Mouse (Mus musculus): Measurements from ENCODE around the gene Akap6. TPM values are rescaled to one million over a fixed set of nuclear protein-coding genes. Genes with fewer than 3 reads are reported as not detected.

Gene Akap6
- polyA plus RNA-seq, 1 experiment from 2014 or later: 0.04 TPM

DNA sequence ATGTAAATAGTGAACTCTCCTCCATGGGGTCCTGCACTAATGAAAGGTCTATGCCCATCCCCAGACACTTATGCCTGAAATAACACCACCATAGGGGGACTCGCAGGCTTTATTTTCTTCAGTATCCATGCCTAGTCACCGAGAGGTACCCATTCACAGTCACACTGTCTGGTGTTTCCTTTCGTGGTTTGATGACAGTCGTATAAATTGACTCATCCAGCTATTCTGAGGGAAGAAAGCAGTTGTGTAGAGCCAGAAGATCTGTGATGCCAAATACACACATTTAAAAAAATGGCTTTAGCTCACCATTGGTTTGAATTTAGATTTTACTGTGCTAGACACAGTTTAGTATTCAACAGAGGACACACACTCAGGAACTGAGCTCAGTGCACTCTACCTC lies 147.8 kb downstream of the Akap6 start:
- H3K4me2 ChIP-seq (ENCODE audit: low read depth, low read length): no peak overlapping the region
- 45% methylated on average over 4 of the region's 4 CpGs for WGBS (ENCODE audit: insufficient replicate concordance)
- H3K9ac ChIP-seq (ENCODE audit: low read depth, low read length): no peak overlapping the region
- H3K27me3 ChIP-seq (ENCODE audit: control insufficient read depth, insufficient read depth, low read depth, low read length): no peaks in the 10 kb centered on the region
- no peak overlapping the region for H3K4me3 ChIP-seq (ENCODE audit: low read depth, low read length)
- H3K36me3 ChIP-seq (ENCODE audit: control insufficient read depth, insufficient read depth): no peaks in the 10 kb centered on the region
- H3K4me1 ChIP-seq (ENCODE audit: control insufficient read depth, low read depth, low read length): no peaks in the 10 kb centered on the region
- H3K9me3 ChIP-seq (replicated peaks; ENCODE audit: control insufficient read depth, low read length): no peaks in the 10 kb centered on the region
- H3K27ac ChIP-seq (ENCODE audit: low read length): no peak overlapping the region
- ATAC-seq (ENCODE audit: low read depth): no peak

DNA sequence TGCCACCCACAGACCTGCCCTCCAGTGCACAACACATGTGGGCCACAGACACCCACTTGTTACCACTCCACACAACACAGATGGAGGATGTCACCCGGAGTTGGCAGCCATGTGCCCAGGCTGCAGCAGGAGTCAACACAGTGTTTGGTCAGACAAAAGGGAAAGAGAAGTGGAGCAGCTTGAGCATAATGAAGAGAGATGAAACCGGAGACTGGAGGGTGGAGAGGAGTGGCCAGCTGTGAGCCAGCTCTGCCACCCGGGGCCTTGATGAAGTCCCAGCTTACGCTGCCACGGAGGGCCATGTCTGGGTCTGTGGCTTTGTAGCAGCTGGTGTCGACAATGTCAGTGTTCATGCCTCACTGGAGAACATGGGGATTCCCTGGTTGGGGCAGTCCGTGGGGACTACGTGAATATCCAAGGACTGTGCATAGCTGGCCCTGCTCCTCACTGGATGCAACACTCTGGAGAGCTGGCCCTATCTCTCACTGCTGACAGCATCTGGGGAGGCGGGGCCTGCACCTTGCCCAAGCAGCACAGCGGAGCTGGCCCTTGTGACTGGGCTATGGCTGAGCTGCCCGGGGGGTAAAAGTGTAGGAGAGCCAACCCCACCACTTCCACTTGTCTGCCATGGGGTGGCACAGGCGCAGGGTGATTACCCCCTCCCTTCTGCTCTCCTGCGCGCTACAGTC lies 148.8 kb downstream of the Akap6 start:
- no peak overlapping the region for H3K4me3 ChIP-seq (ENCODE audit: low read depth, low read length)
- H3K4me2 ChIP-seq (ENCODE audit: low read depth, low read length): peak overlapping the region; percentile 1; the same call in 1 of the 2 replicates
- WGBS (ENCODE audit: insufficient replicate concordance): 64% methylated on average over 14 of the region's 14 CpGs
- H3K4me1 ChIP-seq (ENCODE audit: control insufficient read depth, low read depth, low read length): no peaks in the 10 kb centered on the region
- H3K27me3 ChIP-seq (ENCODE audit: control insufficient read depth, insufficient read depth, low read depth, low read length): no peaks in the 10 kb centered on the region
- H3K9me3 ChIP-seq (replicated peaks; ENCODE audit: control insufficient read depth, low read length): no peaks in the 10 kb centered on the region
- H3K36me3 ChIP-seq (ENCODE audit: control insufficient read depth, insufficient read depth): no peaks in the 10 kb centered on the region
- no peak overlapping the region for H3K27ac ChIP-seq (ENCODE audit: low read length)
- peak; percentile 41 for ATAC-seq (ENCODE audit: low read depth)
- no peak overlapping the region for H3K9ac ChIP-seq (ENCODE audit: low read depth, low read length)

DNA sequence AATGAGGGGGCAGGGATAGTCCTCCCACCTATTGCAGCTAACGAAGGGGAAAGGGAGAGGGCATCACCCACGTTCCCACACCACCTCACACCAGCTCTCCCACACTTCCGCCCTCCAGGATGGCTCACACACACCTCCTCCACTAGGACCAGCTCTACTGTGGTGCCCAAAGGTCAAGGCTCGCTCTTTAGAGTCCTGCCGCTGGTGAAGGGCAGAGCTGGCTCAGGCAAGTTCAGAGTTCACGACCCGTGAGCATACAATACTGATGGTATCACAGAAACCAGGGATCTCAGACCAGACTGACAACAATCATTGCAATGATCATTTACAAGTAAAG lies 149.3 kb downstream of the Akap6 start:
- H3K4me2 ChIP-seq (ENCODE audit: low read depth, low read length): peak overlapping the region; percentile 1; the same call in 1 of the 2 replicates

DNA sequence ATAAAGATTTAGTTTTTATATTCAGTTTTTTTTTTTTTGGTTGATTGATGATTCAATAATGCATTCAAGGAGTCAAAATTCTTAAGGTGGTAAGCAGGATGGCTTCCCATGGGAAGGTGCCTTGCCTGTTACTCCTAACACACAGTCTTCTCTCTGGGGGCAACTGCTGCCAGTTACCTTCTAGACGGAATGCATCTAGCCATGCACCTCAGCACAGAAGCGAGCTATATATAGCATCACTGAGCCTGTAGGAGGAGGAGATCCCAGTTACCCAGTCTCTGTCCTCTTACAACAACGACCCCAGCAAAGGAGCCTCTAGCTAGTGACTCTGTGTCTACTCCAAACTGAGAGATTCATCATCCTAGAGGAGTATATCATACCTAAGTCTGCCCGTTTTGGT lies 150.1 kb downstream of the Akap6 start:
- no peaks in the 10 kb centered on the region for H3K4me1 ChIP-seq (ENCODE audit: control insufficient read depth, low read depth, low read length)
- no peak overlapping the region for H3K4me2 ChIP-seq (ENCODE audit: low read depth, low read length)
- no peaks in the 10 kb centered on the region for H3K9me3 ChIP-seq (replicated peaks; ENCODE audit: control insufficient read depth, low read length)
- no peaks in the 10 kb centered on the region for H3K27me3 ChIP-seq (ENCODE audit: control insufficient read depth, insufficient read depth, low read depth, low read length)
- 55% methylated on average over 4 of the region's 4 CpGs for WGBS (ENCODE audit: insufficient replicate concordance)
- H3K36me3 ChIP-seq (ENCODE audit: control insufficient read depth, insufficient read depth): no peaks in the 10 kb centered on the region
- no peak for ATAC-seq (ENCODE audit: low read depth)
- no peak overlapping the region for H3K9ac ChIP-seq (ENCODE audit: low read depth, low read length)
- H3K4me3 ChIP-seq (ENCODE audit: low read depth, low read length): no peak overlapping the region
- no peak overlapping the region for H3K27ac ChIP-seq (ENCODE audit: low read length)

More for the DNA sequence above, 149.3 kb downstream of the Akap6 start:
- H3K4me3 ChIP-seq (ENCODE audit: low read depth, low read length): no peak overlapping the region
- no peaks in the 10 kb centered on the region for H3K36me3 ChIP-seq (ENCODE audit: control insufficient read depth, insufficient read depth)
- H3K27ac ChIP-seq (ENCODE audit: low read length): no peak overlapping the region
- no peaks in the 10 kb centered on the region for H3K27me3 ChIP-seq (ENCODE audit: control insufficient read depth, insufficient read depth, low read depth, low read length)
- 53% methylated on average over 7 of the region's 7 CpGs for WGBS (ENCODE audit: insufficient replicate concordance)
- peak; percentile 59 for ATAC-seq (ENCODE audit: low read depth)
- no peaks in the 10 kb centered on the region for H3K9me3 ChIP-seq (replicated peaks; ENCODE audit: control insufficient read depth, low read length)
- H3K9ac ChIP-seq (ENCODE audit: low read depth, low read length): no peak overlapping the region
- H3K4me1 ChIP-seq (ENCODE audit: control insufficient read depth, low read depth, low read length): no peaks in the 10 kb centered on the region

DNA sequence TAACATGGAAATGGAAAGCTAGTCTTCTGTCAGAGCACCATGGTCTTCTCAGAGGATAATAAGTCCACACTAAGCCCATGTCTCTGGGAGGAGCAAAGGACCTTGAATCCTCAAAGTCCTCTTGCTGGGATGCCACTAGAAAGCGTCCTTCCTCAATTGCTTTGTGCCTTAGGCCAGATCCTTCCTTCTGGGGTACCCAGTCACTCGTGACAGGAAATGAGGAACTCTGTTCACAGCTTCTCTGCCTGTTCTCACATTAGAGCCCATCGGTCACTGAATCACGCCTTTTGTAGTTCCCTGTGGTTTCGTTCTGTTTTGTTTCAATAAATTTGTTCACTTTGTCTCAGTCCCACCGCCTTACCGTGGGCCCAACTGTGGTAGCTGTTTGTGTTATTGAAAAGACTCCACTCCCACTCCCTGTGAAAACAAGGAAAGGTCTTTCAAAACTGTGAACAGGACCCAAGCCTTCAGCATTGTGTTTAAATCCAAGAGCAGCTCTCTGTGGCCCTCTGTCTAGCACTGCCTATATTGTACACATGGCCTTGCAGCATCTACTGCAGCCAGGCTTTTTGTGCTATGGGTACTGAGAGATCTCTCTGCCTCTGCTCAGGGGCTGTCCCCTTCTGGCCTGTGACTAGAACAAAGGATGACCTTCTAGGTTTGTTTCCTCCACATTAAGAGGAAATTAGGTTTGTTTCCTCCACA lies 151.3 kb downstream of the Akap6 start:
- 31% methylated on average over 7 of the region's 7 CpGs for WGBS (ENCODE audit: insufficient replicate concordance)
- Histone ChIP-seq H3K4me2 (ENCODE audit: low read depth, low read length) (no peak overlapping the region), H3K4me1 (ENCODE audit: control insufficient read depth, low read depth, low read length) (no peaks in the 10 kb centered on the region), H3K36me3 (ENCODE audit: control insufficient read depth, insufficient read depth) (no peaks in the 10 kb centered on the region), H3K27ac (ENCODE audit: low read length) (no peak overlapping the region), H3K9me3 (replicated peaks; ENCODE audit: control insufficient read depth, low read length) (no peaks in the 10 kb centered on the region), H3K9ac (ENCODE audit: low read depth, low read length) (no peak overlapping the region), H3K4me3 (ENCODE audit: low read depth, low read length) (no peak overlapping the region), H3K27me3 (ENCODE audit: control insufficient read depth, insufficient read depth, low read depth, low read length) (no peaks in the 10 kb centered on the region)
- ATAC-seq (ENCODE audit: low read depth): no peak

DNA sequence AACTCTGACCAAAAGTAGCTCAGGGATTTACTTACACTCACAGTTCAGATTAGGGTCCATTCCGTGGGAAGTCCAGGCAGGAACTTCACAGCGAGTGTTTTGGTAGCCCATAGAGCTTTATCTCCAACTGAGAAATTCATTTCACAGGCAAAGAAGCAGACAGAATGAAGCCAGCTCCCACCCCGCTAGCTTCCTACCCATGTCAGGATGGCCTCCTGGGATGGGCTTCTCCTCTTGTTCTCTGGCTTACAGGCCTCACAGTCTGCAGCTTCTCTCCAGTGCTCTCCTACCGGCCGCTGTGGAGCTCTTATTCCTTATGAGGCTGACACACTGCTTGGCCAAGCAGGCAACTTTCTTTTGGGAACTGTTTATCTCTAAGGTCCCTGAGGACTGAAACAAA lies 152.0 kb downstream of the Akap6 start:
- no peaks in the 10 kb centered on the region for H3K4me1 ChIP-seq (ENCODE audit: control insufficient read depth, low read depth, low read length)

DNA sequence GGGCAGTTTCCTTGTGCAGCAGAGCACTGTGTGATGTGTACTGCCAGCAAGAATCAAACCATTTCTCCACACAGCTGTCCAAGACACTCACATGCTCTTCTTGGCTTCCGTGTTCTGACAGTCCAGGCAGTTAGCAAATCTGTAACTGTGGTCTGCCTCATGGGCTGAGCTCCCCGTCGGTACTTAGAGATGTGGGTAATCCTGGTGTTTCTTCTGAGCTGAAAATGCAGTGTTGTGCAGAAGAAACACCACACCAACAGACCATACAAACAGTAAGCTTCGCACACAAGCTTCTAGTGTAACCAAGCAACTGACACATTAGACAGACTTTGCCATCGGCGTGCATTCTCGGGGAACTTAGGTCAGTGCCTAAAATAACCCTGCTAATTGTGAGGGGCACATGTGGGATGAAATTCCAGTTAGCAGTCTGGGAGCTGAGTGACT lies 155.1 kb downstream of the Akap6 start:
- no peaks in the 10 kb centered on the region for H3K4me1 ChIP-seq (ENCODE audit: control insufficient read depth, low read depth, low read length)
- H3K27ac ChIP-seq (ENCODE audit: low read length): no peak overlapping the region
- 63% methylated on average over 7 of the region's 7 CpGs for WGBS (ENCODE audit: insufficient replicate concordance)
- no peak overlapping the region for H3K9ac ChIP-seq (ENCODE audit: low read depth, low read length)
- ATAC-seq (ENCODE audit: low read depth): no peak
- no peaks in the 10 kb centered on the region for H3K36me3 ChIP-seq (ENCODE audit: control insufficient read depth, insufficient read depth)
- no peaks in the 10 kb centered on the region for H3K9me3 ChIP-seq (replicated peaks; ENCODE audit: control insufficient read depth, low read length)
- no peak overlapping the region for H3K4me2 ChIP-seq (ENCODE audit: low read depth, low read length)
- H3K4me3 ChIP-seq (ENCODE audit: low read depth, low read length): no peak overlapping the region
- no peaks in the 10 kb centered on the region for H3K27me3 ChIP-seq (ENCODE audit: control insufficient read depth, insufficient read depth, low read depth, low read length)

More for the DNA sequence above, 152.0 kb downstream of the Akap6 start:
- H3K9me3 ChIP-seq (replicated peaks; ENCODE audit: control insufficient read depth, low read length): no peaks in the 10 kb centered on the region
- H3K36me3 ChIP-seq (ENCODE audit: control insufficient read depth, insufficient read depth): no peaks in the 10 kb centered on the region
- no peak overlapping the region for H3K9ac ChIP-seq (ENCODE audit: low read depth, low read length)
- ATAC-seq (ENCODE audit: low read depth): no peak
- no peak overlapping the region for H3K4me3 ChIP-seq (ENCODE audit: low read depth, low read length)
- H3K27ac ChIP-seq (ENCODE audit: low read length): no peak overlapping the region
- no peak overlapping the region for H3K4me2 ChIP-seq (ENCODE audit: low read depth, low read length)
- H3K27me3 ChIP-seq (ENCODE audit: control insufficient read depth, insufficient read depth, low read depth, low read length): no peaks in the 10 kb centered on the region
- WGBS (ENCODE audit: insufficient replicate concordance): 64% methylated on average over 5 of the region's 5 CpGs

DNA sequence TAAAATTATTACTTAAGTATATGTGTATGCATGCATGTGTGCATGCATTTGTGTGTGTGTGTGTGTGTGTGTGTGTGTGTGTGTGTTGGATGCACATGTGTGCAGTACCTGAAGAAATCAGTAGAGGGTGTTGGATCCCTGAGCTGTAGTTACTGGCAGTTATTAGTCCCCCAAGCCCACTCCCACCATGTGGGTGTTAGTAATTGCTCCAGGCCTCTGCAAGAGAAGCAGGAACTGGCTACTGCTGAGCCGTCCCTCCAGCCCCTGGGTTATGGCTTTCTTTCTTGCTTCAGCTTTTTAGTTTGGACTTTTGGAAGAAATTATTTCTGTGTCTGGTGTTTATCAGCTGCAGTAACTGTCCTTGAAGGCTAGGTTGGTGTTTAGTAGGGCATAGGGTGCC lies 156.9 kb downstream of the Akap6 start:
- no peaks in the 10 kb centered on the region for H3K9me3 ChIP-seq (replicated peaks; ENCODE audit: control insufficient read depth, low read length)
- ATAC-seq (ENCODE audit: low read depth): no peak
- H3K9ac ChIP-seq (ENCODE audit: low read depth, low read length): no peak overlapping the region
- H3K27me3 ChIP-seq (ENCODE audit: control insufficient read depth, insufficient read depth, low read depth, low read length): no peaks in the 10 kb centered on the region
- no peak overlapping the region for H3K27ac ChIP-seq (ENCODE audit: low read length)
- no peaks in the 10 kb centered on the region for H3K4me1 ChIP-seq (ENCODE audit: control insufficient read depth, low read depth, low read length)
- no peak overlapping the region for H3K4me2 ChIP-seq (ENCODE audit: low read depth, low read length)
- H3K36me3 ChIP-seq (ENCODE audit: control insufficient read depth, insufficient read depth): no peaks in the 10 kb centered on the region
- 68% methylated on average over 1 of the region's 1 CpGs for WGBS (ENCODE audit: insufficient replicate concordance)
- no peak overlapping the region for H3K4me3 ChIP-seq (ENCODE audit: low read depth, low read length)

DNA sequence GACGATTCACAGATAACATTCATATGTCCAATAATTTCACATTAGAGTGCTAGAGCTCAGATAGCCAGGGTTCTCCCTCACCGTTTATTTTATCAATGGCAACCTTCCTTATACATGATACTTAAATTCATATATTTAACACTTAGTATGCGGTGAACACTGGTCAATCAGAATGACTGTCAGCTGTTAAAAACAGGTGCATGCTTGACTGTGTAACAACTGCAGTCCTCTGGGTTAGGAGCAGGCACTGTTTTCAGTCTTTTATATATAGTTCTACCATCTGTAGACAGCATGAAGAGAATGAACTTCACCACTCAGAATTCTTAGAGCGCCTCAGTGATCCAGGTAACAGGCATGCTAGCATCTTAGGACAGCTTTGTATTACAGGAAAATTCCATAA lies 158.1 kb downstream of the Akap6 start:
- Histone ChIP-seq H3K27ac (ENCODE audit: low read length) (no peak overlapping the region), H3K4me3 (ENCODE audit: low read depth, low read length) (no peak overlapping the region), H3K9ac (ENCODE audit: low read depth, low read length) (no peak overlapping the region), H3K27me3 (ENCODE audit: control insufficient read depth, insufficient read depth, low read depth, low read length) (no peaks in the 10 kb centered on the region), H3K4me1 (ENCODE audit: control insufficient read depth, low read depth, low read length) (no peaks in the 10 kb centered on the region), H3K4me2 (ENCODE audit: low read depth, low read length) (no peak overlapping the region), H3K36me3 (ENCODE audit: control insufficient read depth, insufficient read depth) (no peaks in the 10 kb centered on the region), H3K9me3 (replicated peaks; ENCODE audit: control insufficient read depth, low read length) (no peaks in the 10 kb centered on the region)
- 63% methylated on average over 4 of the region's 4 CpGs for WGBS (ENCODE audit: insufficient replicate concordance)
- no peak for ATAC-seq (ENCODE audit: low read depth)
